ENCODE assay signal across 9 mouse cellular contexts in genomic region chr5:23890734-23891133, GRCm38 (mm10). TPM values are rescaled to one million over a fixed set of nuclear protein-coding genes. Genes with fewer than 3 reads are reported as not detected.
DNase-seq lines count a peak whose midpoint lies in the region; ATAC-seq and TF ChIP-seq lines count a peak whose summit lies in the region.
"Had no signal": no experiment of that assay in that cellular context is flagged by ENCODE, and none has a peak within 500 bp of the region (broad histone marks: within the 10 kb centered on the region; RNA-seq: fewer than 3 reads in every experiment).

No protein-coding gene starts in this region.

- DNase-seq in CD4-positive helper T cell, adult 2 months (ENCODE audit: low read depth, low spot score) = peak; percentile 13
- no peak for DNase-seq in Patski (ENCODE audit: low read depth, low spot score)
- peak; percentile 25 to 71 for DNase-seq in cerebellum, postnatal 25 days
- peak; percentile 73 for DNase-seq in gastrocnemius, postnatal 14 days
- peak; percentile 89 to 90 for DNase-seq in kidney, postnatal 4 days
- peak; percentile 66 to 80 for DNase-seq in right cerebral cortex, postnatal 10 days (ENCODE audit: low spot score in 2 of 2)
- no peak for DNase-seq in MN1 (ENCODE audit: low spot score)

- WGBS in liver, embryonic 16.5 days (ENCODE audit: insufficient replicate concordance) = 36% methylated on average over 10 of the region's 10 CpGs

- H3K36me3 ChIP-seq in liver, embryonic 16.5 days (ENCODE audit: control insufficient read depth, insufficient read depth) = no peaks in the 10 kb centered on the region
- H3K36me3 ChIP-seq: heart, embryonic 13.5 days had no signal

- H3K4me3 ChIP-seq in liver, embryonic 16.5 days (ENCODE audit: low read depth, low read length) = no peak overlapping the region
- H3K4me3 ChIP-seq: heart, embryonic 13.5 days had no signal

- no peaks in the 10 kb centered on the region for H3K27me3 ChIP-seq in Patski
- no peaks in the 10 kb centered on the region; the same call in 1 of the 2 replicates for H3K27me3 ChIP-seq in liver, embryonic 16.5 days (ENCODE audit: control insufficient read depth, insufficient read depth, low read depth, low read length)
- H3K27me3 ChIP-seq: heart, embryonic 13.5 days had no signal

- in situ Hi-C loops in Patski (cut with MboI; ENCODE audit: low pct_unique_long_range_greater_than_20kb) = no loop called here

- CTCF ChIA-PET in Patski (lab: Charles Lee) = interaction anchor here (1.2 to 1.4 kb wide), 4 partner anchors 8 to 164 kb away, joined by 3 to 4 read pairs (median 3); no protein-coding TSS in a partner anchor

- TF ChIP-seq CTCF in Patski (IDR thresholded peaks at IDR 0.05) = peak; percentile 52

- no peak overlapping the region for H3K27ac ChIP-seq in liver, embryonic 16.5 days (ENCODE audit: low read length)
- H3K27ac ChIP-seq: heart, embryonic 13.5 days had no signal

- peaks cover 7% of the 10 kb centered on the region for H3K4me1 ChIP-seq in liver, embryonic 16.5 days (ENCODE audit: control insufficient read depth, low read depth, low read length)

- no peak overlapping the region for H3K9ac ChIP-seq in liver, embryonic 16.5 days (ENCODE audit: low read depth, low read length)
- H3K9ac ChIP-seq: heart, embryonic 13.5 days had no signal

- no peaks in the 10 kb centered on the region for H3K9me3 ChIP-seq in liver, embryonic 16.5 days (replicated peaks; ENCODE audit: control insufficient read depth, low read length)
- H3K9me3 ChIP-seq: heart, embryonic 13.5 days had no signal

- POLR2A ChIA-PET in Patski (lab: Charles Lee) = no interaction called here

- intact Hi-C loops in gastrocnemius, postnatal 14 days (cut with DNase I; ENCODE audit: low total_unique reads) = loop anchor here (10.0 kb wide), 1 partner anchor 184 kb away; no protein-coding TSS in a partner anchor

- H3K4me2 ChIP-seq in liver, embryonic 16.5 days (ENCODE audit: low read depth, low read length) = no peak overlapping the region
- H3K4me2 ChIP-seq: heart, embryonic 13.5 days had no signal

- no peak for ATAC-seq in Patski
- ATAC-seq in liver, embryonic 16.5 days (ENCODE audit: low read depth) = 0 out of 2 replicates have a peak, but pooled peaks have one; percentile 45

RNA-seq across cellular contexts. Expression of gene Tomm7, which starts 46.8 kb away (rescaled TPM):
- 97.7 TPM for polyA plus RNA-seq in Patski (2021)
- total RNA-seq in gastrocnemius, postnatal 14 days (2021) = 10 to 100 TPM; 48.3 to 51.0 TPM
- polyA plus RNA-seq in liver, embryonic 16.5 days (2015; fragmentation: Nextera tagmentation; extraction: Ambion mirVana) = 50.2 and 63.2 TPM in 2 replicates

Comparison
In these comparisons a context has a peak if more than half of its experiments do, and no peak if none do; other contexts are left out.
1. DNase-seq: peak in CD4-positive helper T cell, adult 2 months (single experiment), cerebellum, postnatal 25 days (2 of 2), gastrocnemius, postnatal 14 days (single experiment), kidney, postnatal 4 days (2 of 2) and right cerebral cortex, postnatal 10 days (2 of 2); none in Patski (single experiment) and MN1 (single experiment).